Mouse (Mus musculus) cerebellum, adult 9-10 months (tissue): ENCODE measurements around the gene Arhgap42.
A peak's percentile ranks its signal among the peaks of the same experiment; 100 is the strongest.

Source experiments
- DNase-seq: peaks from one replicate; pipeline ENCODE4 v3.0.0; 2022

Arhgap42 gene

DNA sequence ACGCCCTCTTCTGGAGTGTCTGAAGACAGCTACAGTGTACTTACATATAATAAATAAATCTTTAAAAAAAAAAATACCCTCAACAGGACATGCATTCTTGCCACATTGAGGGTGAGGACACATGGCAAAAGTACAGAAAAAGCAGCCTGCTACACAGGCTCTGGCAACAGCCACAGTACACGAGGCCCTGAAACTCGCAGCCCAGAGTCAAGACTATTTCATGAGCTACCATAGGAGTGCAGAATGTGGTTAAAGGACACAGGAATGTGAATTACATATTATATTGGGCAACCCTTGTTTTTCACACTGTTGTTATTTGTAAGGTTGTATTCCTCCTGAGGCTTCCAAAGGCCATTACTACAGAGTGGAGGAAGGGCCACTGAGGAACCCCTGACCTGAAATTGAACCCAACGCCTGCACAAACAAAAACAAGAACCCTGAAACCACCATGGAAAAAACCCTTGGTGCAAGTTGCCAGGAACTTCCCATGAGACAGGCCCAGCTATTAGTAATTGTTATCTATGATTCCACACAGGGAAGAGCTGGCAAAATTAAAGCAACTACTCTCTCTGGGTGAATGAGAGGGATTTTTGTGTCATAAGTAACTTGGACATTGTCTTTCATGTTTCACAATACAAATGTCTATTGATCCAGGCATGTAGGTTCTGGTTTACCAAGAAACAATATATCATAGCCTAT is 109.8 kb downstream of the Arhgap42 start:
- no peak for DNase-seq

DNA sequence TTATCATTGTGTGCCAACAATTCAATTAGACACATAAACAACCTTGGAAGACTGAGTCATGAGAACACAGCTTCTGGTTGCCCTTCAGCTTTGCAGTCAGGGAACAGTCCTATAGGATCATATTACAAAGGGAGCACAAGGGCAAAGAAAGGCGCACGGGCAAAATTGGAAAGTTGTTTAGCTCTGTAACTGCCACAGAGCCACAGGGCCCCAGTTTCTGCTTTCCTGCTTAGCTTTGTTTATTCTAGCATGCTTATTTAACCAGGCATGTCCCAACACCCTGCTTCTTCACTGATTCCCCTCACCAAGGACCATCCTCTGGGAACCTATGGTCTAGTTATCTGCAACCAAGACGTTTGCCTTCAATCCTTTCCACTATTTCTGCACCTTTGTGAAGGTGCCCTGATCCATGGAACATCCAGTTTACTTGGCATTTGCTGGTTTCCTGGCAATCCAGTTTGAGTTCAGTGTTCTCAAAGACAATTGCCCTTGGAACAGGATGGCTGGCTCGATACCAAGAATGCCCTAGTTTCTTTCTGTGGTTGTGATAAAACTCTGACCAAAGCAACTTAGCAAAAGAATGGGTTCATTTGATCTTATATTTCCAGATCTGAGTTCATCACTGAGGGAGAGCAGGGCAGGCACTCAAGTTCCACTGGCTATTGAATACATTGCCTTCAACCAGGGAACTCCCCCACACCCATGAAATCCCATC is 111.7 kb downstream of the Arhgap42 start:
- no peak for DNase-seq

DNA sequence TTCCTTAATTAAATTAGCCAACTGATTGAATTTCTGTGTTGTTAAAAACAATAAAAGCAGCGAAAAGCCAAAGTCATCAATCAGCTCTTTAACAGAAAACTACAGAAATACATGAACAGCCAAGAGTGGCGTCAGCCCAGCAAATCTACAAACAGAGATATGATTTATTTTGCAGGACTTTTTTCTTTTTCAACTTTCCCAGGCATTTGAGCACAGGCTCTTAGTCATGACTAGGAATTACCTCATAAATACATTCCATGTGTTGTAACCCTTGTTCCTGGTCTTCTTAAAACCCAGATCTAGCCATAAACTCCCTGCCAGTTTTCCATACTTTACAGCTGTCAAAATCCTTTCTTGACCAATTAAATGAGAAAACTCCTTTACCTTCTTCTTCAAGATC is 114.7 kb downstream of the Arhgap42 start:
- DNase-seq = no peak

DNA sequence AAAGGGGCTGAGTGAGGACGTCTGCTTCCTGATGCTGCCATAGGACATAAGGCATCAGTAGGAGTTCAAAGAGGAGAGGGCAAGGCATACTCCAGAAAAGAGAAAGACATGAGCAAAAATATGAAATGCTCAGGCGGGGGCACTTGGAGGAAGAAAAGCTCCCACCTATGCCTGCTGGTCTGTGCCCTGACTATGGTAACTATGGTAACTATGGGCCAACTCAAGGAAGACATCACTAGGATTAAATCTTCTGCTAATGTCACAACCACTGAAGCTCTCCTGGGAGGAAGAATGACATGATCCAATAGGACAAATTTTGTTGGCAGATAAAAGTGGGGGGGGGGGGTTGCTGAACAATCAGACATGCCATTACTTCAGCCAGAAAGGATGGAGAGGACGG is 124.6 kb downstream of the Arhgap42 start:
- DNase-seq = no peak

DNA sequence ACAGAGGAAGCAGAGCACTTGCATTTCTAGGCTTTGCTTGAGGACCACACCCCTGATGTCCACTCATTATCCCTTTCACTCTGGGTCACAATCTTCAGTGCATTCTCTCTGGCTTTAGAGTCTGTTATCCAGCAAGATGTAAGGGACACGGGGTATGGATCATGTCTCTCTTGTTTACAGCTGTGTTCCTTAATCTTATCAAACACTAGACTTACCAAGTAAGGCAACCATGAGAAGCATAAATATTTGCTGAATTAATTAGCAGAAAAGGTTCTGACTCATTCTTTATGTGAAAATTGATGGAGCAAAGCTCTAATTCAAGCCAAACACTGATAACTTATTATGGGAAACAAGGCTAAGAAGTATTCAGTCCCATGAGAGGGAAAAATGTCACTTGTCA is 125.1 kb downstream of the Arhgap42 start:
- DNase-seq = no peak

DNA sequence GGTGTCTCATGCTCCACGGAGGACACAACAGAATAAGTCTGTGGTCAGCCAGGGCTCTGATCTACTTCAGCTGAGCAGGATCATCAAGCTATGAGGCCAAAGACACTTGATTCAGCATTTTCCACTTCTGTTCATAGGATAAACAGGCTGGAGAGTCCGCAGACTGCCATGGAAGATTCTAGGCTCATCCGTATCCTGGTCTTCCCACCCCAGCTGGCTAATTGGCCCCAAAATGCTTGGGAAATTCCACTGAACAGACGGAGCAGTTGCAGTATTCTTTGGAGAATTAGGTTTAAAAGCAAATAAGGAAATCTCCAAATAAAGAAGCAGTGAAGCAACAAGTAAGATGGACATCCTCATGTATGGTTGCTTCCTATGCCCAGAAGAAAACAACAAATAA is 126.0 kb downstream of the Arhgap42 start:
- no peak for DNase-seq

DNA sequence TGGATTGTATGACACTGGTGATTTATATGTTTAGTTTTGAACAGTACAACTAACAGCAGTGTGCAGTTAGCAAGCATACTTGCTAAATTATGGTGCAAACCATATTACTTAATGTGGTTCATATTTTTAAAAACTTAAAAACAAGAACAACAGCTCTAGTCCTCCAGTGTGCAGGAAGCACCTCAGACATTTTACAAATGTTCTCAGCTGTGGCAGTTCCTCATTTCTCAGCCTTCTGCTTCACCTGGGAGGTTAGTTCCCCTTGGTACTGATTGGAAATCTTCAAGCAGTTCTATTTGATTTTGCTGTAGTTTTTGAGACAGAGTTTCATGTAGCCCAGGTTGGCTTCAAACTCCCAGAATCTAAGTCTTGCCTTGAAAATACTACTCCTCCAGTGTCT is 131.2 kb downstream of the Arhgap42 start:
- DNase-seq = no peak

DNA sequence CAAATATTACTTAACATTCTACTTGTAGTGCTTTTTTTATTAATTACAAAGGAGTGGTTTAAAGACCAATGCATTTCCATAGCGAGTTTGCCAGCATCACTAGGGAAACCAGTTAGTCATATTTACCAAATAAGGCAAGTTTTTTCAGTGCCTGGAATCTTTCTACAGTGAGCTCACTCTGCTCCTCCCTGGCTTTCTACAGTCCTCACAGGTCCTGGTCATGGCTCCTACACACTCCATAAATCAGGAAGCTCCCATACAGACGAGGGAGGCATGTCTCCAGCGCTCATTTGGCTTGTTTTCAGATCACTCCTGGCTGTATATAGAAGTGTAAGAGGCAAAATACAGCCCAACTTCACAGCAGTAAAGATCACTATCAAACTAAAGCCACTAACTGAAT is 134.1 kb downstream of the Arhgap42 start:
- DNase-seq = no peak

DNA sequence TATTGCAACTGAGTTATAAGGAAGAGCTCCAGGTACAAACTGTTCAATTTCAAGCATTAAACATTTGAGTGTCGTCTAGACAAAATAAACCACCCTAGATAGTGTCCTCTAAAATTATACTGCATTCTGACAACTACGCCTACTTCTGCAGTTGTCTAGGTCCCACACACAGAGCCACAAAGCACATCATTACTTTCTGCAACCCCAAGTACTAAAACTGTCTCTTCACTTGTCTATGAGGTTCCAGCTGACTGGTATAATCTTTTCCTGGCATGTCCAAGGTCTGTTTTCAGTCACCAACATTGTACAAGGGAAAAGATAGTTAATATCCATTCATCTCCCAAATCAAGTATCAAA is 136.8 kb downstream of the Arhgap42 start:
- no peak for DNase-seq

DNA sequence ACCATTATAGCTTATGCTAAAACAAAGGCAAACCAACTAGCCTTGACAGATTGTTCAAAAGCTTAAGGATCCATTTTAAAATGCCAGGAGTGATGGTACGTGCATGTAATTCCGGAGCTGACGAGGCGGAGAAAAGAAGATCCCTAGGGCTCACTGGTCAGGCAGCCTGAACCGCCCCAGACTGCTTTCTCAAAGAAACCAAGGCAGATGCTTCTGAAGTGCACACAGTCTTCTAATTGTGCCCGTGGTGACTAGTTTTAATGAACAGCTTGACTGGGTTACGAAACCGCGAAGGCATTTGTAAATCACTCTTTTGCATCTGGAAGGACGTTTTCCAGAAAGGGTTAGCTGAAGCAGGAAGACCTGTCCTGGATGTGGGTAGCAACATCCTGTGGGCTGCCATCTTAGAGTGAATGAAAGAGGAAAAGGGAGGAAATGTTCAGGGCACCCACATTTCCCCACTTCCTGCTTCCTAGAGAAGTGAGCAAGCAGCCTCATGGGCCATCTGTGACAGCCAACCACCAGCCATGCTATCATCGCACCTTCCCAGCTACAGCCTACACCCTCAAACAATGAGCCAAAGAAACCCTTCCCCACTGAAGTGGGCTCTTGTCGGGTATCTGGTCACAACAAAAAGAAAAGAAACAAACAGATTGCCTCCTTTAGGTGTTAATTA is 137.3 kb downstream of the Arhgap42 start:
- DNase-seq = no peak

DNA sequence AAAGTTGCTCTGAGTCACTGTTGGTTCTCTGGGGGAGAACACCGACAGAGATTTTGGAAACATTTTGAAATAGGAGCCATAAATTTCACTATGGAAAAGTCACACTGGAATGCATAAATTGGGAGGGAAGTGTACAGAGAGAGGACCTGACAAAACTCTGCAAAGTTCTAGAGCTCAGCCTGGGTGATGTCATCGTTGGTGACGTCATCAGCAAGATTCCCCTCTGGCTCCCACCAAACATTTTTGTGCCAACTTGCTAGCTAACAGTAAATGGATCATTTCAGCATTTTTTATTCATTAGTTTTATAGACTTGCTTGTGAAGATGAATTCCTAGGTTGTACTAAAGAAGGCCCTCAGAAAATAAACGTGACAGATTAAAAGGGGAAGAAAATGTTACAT is 137.8 kb downstream of the Arhgap42 start:
- DNase-seq = no peak

DNA sequence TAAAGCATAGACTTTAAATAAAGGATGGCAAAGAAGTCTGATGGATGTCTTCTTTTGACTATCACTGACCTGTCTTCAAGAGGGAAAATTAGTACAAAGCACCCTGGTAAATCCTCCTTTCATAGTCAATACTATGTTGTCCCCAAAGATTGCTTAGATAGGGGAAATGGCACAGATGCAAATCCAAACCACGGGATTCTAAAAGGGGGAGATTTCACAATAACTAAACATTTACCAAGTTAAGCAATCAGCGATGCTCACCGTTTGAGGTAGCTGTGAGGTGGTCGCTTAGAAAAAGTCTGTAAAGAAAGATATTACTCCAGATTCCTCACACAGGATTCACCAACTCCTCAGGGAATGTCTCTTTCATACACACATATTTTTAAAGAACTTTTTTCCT is 141.1 kb downstream of the Arhgap42 start:
- DNase-seq = no peak

DNA sequence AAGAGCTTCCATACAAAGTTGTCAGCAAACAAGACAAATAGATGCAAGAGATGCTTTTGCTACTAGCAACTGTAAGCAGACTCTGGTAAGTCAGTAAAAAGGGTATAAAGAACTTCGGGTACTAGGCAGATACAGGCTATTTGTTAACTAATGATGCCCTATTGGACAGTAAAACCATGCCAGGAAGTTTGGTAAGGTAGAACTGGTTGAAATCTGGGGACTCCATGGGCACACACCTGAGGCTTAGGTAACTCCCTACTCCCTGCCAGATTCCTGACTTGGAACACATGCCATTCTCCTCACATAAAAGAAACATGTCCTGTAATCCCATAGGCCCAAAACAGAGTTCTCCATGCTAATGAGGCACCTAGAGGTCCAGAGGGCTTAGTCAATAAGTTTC is 142.1 kb downstream of the Arhgap42 start:
- DNase-seq = no peak

DNA sequence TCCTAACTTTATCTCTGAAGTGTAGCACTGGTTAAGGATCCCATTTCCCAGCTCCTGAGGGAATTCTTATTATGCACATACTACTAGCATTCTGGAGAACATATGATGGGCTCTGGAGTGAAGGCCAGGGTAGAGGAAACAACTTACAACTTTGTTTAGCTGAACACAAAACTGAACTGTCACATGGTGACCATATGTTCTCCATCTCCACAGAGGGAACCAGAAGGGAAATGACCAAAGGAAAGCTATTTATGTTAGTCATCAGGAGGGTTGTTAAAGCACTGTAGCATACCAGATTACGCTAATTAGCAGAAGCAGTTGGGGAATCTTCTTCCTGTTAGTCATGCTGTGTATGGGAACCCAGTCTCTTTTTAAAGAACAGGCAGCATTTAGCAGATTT is 145.8 kb downstream of the Arhgap42 start:
- no peak for DNase-seq

DNA sequence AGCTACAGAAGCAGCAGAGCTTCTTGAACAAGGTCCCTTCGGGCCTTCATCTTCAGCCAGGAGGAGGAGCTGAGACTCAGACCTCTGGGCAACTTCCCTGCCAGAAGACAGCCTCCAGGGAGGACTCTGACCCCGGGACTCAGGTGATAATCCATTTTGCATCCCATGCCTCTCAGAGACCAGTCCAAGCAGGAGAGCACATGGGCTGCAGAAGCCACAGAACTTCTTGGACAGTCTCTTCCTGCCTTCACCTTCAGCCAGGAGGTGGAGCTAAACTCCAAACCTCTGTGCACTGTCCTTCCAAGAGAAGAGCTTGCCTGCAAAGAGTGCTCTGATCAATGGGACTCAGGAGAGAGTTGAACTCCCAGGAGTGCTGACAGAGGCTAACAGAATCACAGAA is 155.5 kb downstream of the Arhgap42 start:
- no peak for DNase-seq

DNA sequence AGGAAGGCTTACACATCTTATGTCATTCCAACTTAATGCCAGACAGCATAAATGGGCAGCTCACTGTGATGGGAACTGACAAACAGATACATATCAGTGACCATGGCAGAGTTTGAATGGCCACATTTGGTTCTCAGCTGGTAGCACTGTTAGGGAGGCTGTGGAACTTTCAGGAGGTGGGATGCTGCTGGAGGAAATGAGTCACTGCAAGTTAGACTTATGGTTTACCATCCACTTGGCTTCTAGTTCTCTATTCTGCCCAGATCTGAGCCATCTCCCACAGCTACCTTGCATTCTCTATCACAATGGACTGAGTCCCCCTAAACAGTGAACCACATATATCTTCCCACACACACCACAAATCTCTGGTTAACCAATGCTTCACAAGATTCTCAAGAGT is 186.0 kb downstream of the Arhgap42 start:
- no peak for DNase-seq

DNA sequence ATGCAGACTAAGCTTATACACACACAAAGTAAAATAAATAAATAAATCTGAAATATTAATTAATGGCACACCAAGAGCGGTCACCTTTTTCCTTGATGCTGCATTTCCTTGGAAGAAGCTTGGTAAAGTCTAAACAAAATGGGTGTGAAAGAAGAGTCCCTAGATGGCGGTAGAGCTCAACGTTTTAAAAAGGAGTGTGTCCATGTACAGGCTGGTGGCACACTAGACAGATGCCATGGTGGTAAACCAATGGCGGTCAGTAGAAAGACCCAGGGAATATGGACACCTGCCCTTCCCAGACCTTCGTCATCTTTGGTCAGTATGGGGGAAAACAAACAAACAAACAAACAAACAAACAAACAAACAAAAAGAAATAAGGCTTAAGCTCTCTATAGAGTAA is 187.7 kb downstream of the Arhgap42 start:
- DNase-seq = peak; percentile 1

DNA sequence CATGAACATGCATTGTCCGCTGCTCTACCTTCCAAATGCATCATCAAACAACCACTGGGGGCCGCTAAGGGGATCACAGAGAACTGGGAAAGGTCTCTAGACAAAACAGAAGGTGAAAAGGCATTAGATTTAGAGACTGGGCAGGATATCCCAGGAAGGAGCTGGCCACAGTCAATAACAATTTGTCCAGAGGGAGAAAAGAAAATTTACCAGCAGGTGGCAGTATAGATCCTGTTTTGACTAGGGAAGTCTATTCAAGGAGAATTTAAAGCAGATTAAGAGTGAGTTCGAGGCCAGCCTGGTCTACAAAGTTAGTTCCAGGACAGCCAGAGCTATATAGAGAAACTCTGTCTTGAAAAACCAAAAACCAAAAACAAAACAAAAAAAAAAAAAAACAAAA is 189.7 kb downstream of the Arhgap42 start:
- peak; percentile 7 for DNase-seq

DNA sequence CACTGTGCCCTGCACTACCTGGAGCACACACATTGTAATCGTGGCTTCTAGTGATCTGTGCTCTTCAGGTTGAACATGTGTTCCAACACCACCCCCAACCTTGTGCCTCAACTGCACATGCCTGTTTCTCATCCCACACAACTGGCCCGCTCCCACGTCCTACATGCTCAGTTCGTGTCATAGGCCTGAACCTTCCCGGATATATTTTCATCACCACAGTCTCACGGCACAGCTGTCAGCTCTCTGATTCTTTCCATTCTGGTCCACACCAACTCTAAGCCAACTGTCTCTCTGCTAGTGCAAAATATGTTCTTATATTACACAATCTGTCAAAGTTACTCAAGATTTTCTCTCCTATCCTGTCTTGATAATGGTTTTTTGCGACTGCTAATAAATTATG is 197.9 kb downstream of the Arhgap42 start:
- no peak for DNase-seq

DNA sequence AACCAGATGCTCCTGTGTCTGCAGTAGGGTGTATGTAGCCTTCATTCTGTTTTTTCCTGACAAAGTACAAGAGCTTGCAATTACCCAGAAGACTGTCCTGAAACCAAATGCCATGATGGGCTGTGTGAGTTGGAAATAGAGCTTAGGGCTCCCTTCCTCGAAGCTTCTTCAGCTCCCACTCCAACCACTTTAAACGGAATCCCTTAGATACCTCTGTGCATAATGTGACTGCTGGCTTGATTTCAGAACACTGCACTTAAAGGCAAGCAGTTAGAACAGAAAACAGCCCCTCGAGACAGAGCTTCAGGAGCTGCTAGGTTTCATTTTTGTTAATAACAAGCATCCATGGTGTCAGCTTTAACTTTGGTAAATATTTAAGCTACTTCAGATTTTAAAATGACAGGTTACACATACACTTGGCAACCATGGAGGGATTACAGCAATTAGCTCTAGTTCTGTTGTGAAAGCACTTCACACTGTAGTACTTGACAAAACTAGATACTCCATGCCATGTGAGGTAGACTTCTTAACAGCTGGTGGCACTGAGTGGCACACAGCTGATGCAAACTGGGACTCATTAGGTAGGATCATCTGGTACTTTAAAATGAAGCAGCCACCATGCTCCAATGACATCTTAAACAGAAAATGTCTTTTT is 201.8 kb downstream of the Arhgap42 start:
- DNase-seq = no peak

DNA sequence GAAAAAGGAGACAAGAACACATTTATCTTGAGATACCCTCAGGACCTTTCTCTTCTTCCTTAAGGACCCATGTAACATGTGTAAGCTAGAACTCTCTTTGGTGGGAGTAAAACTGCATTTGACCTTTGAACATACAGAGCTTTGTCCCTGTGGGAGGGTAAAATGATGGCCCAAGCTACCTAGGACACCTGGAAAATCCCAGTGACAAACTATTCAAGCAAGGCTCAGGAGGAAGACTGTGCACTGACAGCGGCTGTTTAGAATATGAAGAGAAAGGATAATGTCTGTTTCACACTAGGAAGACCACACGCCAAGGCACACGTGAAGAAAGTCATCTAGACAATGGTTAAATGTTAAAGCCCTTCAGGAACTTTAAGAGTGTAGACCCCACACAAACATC is 211.0 kb downstream of the Arhgap42 start:
- no peak for DNase-seq

DNA sequence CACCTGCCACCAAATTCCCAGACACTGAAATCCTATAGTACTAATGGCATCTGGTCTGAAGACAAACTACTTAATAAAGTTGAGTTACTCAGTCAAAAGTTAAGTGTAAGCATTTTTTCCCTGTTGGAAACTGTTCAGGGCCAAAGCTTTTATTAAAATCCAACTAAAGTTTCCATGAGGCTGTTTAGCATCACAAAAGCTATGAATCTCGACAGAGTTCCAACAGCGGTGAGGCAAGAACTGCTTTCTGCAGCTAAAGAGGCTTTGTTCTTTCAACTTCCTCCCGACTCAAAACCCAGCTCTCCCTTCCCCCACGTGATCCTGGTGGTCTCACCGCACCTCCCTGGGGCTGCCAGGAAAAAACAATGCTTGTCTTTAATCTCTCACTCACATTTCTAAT is 211.5 kb downstream of the Arhgap42 start:
- no peak for DNase-seq

DNA sequence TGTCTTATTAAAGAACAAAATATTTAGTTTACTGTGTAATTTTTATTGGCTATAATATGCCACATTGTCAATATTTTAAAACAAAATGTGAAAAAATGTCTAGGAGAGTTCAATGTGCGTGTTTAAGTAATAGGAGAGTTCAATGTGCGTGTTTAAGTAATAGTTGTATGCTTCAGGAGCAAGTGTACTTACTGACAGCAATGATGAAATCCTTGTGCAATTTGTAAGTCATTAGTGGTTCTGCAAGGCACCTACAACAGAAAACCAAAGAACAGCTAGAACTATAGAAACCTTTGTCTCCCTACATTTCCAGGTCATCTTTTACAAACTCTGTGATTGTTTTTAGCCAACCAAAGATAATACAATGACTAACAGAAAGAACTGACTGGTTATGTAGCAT is 223.8 kb downstream of the Arhgap42 start:
- no peak for DNase-seq

DNA sequence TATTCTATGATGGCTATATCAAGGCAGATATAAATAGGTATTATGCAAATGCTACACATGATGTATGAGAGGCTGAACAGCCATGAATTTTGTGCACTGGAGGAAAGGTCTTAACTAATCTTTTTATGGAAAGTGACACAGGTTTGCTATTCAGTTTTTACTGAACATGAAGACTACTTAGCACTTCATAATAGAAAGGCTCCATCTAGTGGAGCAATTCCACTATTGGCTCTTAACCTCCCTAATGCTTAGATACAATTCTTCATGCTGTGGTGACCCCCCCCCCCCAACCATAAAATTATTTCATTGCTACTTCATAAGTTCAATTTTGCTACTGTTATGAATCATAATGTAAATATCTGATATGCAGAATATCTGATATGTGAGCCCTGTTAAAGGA is 237.7 kb downstream of the Arhgap42 start:
- no peak for DNase-seq
